Mouse (Mus musculus) adrenal gland, adult 8-10 months (tissue): ENCODE results near the gene Ccdc17. TPM values are rescaled to one million over a fixed set of nuclear protein-coding genes. Genes with fewer than 3 reads are reported as not detected.

Experiments used
- DNase-seq: peaks from one replicate; pipeline ENCODE4 v3.0.0; 2022
- total RNA-seq, 4 experiments: library from RNA; stranded (reverse); gene quantifications; 2 replicates each; pipeline ENCODE4 v1.2.4; 2022

Ccdc17 gene
- 10 to 100 TPM in 3 of 4 experiments, 1 to 10 TPM in 1; 10.0 to 22.7 (median 17.9) TPM for total RNA-seq

DNA sequence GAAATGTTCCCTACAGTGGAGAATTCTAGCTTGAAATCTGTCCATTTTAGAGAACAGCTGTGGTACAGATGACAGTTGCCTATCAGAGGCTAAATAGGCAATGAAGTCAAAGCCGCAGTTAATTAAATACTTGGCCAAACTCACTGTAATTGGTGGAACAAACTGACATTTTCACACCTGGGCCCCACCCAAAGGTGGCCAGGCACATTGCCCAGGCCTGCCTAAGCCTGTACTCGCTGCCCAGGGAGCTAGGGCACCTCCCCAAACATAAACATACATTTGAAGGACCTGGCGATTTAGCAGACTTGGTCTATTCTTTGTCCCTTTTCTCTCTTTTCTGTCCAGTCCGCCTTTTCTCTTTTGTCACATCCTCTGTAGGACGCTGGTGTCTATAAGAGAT, at the start of gene Ccdc17:
TSS of gene Ccdc17 (plus strand) at position 276 of the 400 bp plus-strand sequence.
- no peak for DNase-seq

GRCm38 (mm10) chr4:116550432-116550831, 46.0 kb upstream of the Ccdc17 start:
- DNase-seq: no peak

- no peak for DNase-seq
Measured at GRCm38 (mm10) chr4:116553035-116553434, 43.4 kb upstream of the Ccdc17 start.

DNA sequence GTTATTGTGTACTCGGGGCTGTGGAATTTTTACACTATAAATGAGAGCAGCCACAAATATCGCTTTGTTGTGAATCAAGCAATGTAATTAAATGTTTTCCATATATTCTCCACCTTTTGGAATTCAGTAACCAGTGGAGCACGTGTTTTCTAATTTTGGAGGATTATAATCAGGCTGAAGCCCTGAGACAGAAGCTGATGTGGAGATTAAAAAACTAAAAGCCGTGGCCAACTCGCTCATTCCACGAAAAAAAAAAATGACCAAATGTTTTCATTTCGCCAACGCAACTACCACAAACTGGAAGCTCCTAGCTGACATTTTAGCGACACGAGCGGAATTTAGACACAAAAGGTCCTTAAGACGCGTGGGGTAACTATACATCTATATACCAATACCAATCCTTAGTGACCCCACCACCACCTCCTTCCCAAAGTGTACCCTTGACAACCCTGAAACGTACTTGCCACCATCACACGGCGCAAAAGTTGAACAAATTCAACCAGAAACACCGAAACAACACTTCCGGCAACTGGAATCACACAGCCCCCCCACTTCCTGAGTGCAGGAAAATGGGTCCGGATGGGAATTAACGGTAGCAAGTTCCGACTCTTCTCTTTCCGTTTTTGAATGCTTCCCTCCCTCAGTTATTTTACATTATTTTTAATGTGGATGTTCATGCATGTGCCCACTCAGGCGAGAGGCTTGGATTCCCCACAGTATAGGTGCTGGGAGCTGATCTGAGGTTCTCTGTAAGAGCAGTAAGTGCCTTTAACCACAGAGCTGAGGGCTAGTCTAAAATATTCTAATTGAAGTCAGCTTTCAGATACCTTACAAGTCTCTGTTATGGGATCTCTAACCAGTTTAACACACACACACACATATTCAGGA, 40.8 kb upstream of the Ccdc17 start, which contains the start of gene Tmem69:
TSS of gene Tmem69 (minus strand) at position 524 of the 888 bp plus-strand sequence.
- peak; percentile 71 for DNase-seq

DNA sequence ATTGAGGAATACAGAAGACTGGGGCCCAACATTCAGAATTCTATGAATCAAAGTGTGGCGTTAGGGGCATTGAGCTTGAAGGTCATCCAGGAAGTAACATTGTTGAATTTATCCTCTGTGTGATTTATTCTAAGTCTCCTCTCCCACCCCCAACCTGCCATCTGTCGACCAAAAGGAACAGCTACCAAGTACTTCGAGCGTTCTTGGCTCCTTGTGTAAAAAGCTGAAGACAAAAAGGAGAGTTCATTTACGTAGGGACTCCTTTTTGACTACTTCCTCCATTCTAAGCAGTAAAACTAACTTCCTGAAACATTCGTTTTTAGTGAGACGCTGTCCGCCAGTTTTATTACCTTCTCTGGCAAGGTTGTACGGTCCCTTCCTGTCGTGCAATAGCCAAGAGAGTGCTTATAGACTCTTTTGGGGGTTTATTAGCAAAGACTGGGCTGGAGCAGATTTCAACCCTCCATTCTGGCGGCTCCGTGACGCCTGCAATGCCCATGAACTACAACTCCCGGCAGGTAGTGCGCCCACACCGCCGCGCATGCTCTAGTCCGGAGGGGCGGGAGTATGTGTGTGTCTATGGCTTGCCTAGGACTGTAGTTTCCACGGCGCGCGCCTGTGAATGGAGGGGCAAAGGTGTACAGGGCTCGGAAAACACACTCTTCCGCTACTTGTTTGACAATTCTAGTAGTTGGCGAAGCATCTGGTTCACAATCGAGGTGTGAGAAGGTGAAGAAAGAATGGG, 39.7 kb upstream of the Ccdc17 start:
- peak; percentile 93 for DNase-seq

GRCm38 (mm10) chr4:116557306-116558121, 38.9 kb upstream of the Ccdc17 start, which contains the start of gene Gpbp1l1:
Gene Gpbp1l1 (plus strand): TSS chr4:116557658.
- DNase-seq: peak; percentile 97

GRCm38 (mm10) chr4:116558151-116558882, 38.1 kb upstream of the Ccdc17 start:
- no peak for DNase-seq

GRCm38 (mm10) chr4:116595793-116596192, 661 bp upstream of the Ccdc17 start:
- no peak for DNase-seq

DNA sequence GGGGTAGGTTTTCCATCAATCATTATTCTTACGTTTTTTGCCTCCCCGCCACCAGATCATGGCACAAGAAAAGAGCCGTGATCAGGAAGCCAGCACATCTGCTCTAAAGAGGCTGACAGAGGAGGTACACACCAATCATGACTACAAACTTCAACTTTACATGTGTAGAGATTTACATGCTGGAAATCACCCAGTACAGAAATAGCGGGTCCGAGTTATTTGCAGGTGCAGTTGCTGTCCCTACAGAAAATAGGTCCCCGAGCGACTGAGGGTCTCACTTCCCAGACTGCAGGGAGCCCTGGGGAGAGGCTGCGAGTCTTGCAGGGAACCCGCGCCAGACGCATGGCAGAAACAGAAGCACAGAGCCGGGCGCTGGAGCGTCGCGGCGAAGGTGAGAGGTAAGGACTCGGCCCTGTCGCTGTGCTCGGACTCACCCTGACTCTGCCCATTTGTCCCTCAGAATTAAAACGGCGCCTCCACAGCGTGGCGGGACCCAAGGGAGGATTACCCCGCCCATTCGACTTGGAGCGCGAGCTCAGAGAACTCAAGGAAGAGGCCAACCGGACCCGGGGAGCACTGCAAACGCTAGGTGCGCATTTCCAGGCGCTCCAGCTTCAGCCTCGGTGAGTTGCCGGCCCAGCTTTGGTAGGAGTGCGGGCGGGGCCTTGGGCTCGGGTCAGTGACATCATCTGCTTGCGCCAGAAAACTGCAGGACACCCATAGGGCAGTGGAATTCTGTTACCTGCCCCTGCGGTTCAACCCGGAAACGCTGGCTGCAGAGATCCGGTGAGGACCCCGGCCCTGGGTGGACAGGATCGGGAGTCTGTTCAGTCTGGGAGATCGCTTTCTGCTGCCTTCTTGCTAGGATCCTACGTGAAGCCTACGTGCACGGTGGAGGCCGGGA, 776 bp downstream of the Ccdc17 start:
- peak; percentile 91 for DNase-seq

- DNase-seq: no peak
Measured at GRCm38 (mm10) chr4:116612621-116613020, 16.2 kb downstream of the Ccdc17 start.

GRCm38 (mm10) chr4:116615237-116615636, 18.8 kb downstream of the Ccdc17 start:
- no peak for DNase-seq

- no peak for DNase-seq
Measured at GRCm38 (mm10) chr4:116624831-116625230, 28.4 kb downstream of the Ccdc17 start.

GRCm38 (mm10) chr4:116626658-116627358, 30.4 kb downstream of the Ccdc17 start:
- DNase-seq: peak; percentile 68

- DNase-seq: peak; percentile 85
Measured at GRCm38 (mm10) chr4:116627359-116627716, 30.9 kb downstream of the Ccdc17 start.

- DNase-seq: peak; percentile 77
Measured at GRCm38 (mm10) chr4:116627722-116628662, 31.5 kb downstream of the Ccdc17 start, which contains the start of gene Nasp. Gene Nasp (minus strand): TSS chr4:116627941.

DNA sequence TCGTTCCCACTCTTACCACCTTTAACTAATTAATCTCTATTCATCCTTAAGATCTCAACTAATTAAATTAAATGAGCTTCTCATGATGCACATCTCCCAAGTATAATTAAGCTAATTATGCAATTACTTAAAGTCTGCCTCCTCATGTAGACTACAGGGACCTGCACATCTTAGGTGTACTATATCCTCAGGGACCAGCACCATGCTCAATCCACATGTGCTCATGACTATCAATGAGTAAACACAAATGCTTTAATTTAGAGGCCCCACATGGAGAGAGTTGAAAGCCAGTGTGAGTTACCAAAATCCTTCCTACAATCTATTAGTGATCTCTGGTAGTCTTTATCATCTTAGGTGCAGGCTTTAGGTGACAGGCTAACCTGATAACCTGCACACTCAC, 38.7 kb downstream of the Ccdc17 start:
- no peak for DNase-seq

DNA sequence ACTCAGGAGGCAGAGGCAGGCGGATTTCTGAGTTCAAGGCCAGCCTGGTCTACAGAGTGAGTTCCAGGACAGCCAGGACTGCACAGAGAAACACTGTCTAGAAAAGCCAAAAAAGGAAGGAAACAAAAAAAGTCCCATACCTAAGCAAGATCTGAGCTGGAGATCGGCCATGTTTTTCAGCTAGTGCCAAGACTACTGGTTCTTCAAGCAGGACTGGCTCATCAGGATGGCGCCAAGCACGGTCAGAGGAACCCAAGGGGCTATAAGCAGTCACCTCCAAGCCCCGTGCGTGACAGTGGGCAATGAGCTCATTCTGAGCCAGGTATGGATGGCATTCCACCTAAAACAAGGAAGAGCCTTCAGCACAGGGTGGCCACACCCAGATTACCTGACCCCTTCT, 42.4 kb downstream of the Ccdc17 start:
- no peak for DNase-seq

DNA sequence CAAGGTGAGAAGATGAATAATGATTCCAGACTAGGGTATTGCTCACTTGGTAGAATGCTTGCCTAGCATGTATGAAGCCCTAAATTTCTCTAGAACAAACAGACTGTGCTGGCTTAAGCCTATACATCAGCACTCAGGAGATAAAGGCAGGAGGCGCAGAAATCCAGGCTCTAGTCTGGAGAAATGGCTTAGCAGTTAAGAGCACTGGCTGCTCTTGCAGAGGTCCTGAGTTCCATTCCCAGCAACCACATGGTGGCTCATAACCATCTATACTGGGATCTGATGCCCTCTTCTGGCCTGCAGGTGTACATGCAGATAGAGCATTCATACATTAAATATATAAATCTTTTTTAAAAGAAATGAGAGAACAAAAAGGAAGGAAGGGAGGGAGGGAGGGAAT, 45.6 kb downstream of the Ccdc17 start:
- no peak for DNase-seq

DNA sequence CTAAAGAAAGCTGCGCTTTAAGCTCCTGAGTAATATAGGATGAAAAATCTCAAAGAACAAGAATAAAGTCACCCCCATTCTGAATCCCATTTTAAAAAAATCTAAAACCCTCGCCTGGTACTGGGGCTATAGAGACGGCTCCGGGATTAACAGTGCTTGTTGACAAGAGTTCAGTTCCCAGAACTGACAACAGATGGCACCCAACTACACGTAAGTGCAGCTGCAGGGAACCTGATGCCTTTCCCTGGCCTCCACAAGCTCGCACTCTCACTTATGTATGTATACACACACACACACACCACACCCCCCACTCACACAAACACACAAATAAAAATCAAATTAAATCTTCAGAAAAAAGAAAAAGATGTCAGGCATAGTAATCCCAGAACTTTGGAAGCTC, 47.9 kb downstream of the Ccdc17 start:
- no peak for DNase-seq
